Mouse (Mus musculus): ENCODE data around the gene Pbx1.
"Not testable (repeated sequence)": the region's sequence is repeated elsewhere in the genome, so short reads cannot be mapped to it uniquely, and the experiment has no call there.

The Pbx1 gene

GRCm38 (mm10) chr1:168432232-168432280 lies at the start of gene Pbx1:
Pbx1 (minus strand) TSS chr1:168432270.
- DNase-seq = not testable (repeated sequence)

DNA sequence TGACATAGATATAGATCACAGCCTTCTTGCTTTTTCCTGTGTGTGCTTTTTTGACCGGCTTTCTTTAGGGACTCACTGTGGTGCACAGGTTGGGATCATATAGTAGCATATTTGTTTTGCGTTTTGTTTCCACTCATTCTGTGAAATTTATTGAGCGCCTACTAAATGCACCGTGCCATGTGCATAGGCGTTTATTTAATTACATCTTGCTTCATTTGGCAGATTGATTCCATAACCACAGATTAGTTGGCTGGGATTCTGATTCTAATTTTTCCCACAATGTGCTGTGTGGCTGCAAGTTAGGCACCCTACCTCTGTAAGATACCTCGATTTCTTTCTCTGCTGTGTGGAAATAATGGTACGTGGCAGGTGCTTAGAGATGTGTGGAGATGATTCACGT lies 47.6 kb upstream of the Pbx1 start:
- DNase-seq = no peak

- DNase-seq = no peak
These were observed 46.8 kb upstream of the Pbx1 start for GRCm38 (mm10) chr1:168478829-168479228.

- peak; percentile 10 to 41 for DNase-seq
These were observed 44.8 kb upstream of the Pbx1 start for GRCm38 (mm10) chr1:168476917-168477316.

DNA sequence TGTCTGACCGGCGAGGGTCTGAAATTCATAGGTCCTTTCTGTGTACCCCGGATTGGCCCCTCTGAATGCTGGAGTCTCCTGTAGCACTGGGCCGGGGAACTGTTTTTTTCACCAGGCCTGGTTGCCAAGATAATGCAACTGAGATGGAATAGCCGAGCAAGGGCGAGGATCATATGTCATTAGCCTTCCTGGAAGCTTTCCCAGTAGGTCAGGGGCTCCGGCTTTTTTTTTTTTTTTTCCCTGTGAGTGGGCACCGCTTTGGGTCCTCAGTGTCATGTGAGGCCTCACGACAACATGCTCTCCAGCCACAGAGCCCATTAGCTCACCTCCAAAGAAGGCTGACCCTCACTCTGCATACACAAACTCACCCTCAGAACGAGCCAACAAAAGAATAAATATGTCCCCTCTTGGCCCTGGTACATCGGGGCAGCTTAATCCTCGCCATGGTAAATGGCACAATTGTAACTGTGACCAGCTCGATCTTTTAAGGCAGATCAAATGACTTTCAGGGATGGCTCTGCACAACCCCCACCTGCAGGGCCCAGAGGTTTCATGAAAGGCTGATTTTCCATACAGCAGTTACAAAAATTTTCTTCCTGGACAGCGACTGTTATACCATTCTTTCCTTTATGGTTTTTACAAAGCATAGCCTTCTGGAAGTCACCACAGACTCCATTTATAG lies 44.3 kb upstream of the Pbx1 start:
- DNase-seq = peak in 1 of 2 experiments; percentile 10

- peak; percentile 6 to 8 for DNase-seq
These were observed 43.6 kb upstream of the Pbx1 start for GRCm38 (mm10) chr1:168475579-168476208.

DNA sequence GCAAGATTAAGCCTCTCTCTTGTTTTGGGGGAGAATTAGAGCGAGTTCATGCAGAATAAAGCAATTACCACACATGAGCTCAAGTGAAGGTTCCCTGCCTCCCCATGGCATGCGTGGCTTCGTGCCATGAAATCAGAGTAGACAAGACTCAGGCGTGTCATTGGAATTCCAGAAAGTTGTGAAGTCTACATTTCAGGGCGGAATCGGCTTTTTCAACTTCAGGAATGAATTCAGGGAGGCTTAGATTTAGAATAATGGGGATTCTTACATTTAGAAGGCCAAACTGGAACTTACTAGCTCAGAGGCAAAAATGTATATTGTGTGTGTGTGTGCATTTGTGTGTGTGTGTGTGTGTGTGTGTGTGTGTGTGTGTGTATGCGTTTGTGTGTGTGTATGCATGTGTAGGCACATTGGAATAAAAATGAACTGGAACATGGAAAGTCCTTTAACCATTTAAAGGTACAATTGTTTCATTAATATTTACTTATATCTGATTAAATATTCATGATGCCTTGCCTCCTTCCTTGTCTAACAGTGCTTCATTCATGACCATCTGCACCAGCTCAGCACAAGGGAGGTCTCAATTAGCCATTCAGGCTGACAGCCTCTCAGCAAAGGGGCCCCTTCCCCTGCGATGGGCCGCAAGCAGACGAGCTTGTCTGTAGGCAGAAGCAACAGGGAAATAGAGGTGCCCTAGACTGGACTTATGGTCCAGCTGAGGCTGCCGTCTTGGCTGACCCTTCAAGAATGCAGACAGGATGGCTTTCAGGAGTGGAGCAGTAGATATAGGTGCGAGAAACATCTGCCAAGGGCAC lies 41.4 kb upstream of the Pbx1 start:
- DNase-seq = no peak

GRCm38 (mm10) chr1:168472545-168473254 lies 40.6 kb upstream of the Pbx1 start:
- no peak for DNase-seq

DNA sequence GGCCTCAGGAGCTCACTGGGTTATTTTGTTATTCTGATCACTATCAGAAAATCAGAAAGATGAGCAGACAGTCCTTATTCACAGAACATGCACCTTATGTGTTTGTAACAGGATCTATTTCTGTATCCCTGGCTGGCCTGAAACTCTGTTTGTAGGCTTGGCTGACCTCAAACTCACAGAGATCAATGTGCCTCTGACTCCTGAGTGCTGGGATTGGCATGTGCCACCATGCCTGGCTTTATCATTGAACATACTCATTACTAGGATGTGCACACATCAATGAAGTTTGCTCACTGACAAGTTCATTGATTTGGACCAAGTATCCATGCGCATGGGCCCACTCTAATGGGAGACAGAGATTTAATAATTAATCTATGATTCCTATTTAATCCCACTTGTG lies 27.4 kb upstream of the Pbx1 start:
- no peak for DNase-seq

DNA sequence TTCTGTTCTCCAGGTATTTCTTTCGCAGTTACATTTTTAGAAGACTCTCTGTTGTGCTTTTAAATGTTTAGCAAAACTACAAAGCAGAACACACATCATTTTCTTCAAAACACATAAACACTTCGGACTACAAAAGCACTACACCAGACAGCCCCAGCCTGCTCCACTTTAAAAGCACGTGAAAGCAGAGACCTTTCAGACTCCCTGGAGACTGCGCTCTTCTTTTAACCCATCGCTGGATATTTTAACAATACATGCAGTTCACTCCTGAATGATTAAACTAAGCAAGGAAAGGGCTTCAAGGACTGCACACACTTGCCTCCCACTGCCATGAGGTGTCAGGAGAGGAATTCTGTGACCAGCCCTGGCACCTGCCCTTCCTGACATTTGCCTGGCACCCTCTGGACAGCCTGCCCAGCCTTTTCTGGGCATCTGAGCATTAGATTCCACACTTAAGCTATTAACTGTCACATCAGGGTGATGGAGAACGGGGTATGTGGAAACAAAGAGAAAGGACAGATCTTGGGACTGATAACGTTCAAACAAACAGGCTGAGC lies 25.2 kb upstream of the Pbx1 start:
- no peak for DNase-seq

DNA sequence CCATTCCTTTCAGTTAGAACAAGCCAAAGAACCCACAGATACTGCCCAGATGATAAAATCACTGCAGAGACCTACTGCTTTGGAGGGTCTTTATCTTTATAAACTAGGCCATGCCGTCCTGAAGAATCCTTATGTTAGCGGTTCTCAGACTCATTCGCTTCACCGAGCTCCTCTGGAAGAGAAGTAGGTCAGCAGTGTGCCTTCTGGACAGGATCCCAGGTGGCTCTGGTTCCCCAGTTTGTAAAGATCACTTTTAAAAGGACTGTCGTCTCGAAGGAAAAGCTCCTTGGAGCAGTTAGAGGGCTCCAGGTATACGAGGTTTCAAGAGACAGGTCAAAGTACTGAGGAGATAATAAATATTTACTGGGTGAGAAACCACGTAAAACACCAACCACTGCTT lies 23.1 kb upstream of the Pbx1 start:
- DNase-seq = peak; percentile 18 to 36

DNA sequence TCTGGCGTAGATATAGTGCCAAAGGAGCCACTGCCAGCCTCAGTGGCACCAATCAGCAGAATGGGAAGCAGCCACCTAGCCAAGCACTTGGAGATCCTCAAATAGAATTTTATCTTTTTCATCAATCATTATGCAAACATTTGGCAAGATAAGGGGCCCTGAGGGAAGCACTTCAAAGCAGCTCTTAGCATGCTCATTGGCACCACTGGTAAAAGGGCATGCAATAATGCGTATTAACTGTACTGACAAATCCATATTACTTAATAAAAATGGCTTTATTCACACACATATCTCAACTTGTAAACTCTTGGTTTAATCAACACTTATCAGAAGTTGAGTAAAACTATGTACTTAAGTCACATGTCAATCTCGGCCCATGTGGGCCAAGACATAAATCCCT lies 1.6 kb upstream of the Pbx1 start:
- DNase-seq = no peak

GRCm38 (mm10) chr1:168432281-168432725 lies 233 bp upstream of the Pbx1 start:
- DNase-seq = peak; percentile 91 to 96

DNA sequence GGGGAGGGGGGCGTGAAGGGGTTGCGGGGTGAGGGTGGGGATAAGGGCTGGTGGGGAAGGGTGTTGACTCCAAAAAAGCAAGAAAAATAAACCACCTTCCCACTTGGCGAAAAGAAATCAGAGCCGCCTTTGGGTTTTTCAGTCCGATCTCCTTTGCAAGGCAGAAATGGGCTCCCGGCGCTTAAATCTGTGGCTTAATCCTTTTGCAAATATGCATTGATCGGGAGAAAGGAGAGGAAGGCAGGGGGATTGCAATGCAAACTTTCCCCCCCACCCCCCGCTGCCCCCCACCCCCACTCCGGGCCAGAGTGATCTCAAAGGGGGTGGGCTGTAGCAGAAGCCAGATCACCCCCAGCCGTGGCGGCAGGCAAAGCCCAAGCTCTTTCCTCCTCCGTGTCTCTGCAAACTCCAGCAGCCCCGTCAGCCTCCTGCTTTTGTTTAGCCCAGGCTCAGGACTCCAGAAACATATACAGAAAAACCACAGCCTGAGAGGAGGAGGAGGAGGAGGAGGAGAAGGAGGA lies 299 bp downstream of the Pbx1 start:
- DNase-seq = peak in 1 of 2 experiments; percentile 86

DNA sequence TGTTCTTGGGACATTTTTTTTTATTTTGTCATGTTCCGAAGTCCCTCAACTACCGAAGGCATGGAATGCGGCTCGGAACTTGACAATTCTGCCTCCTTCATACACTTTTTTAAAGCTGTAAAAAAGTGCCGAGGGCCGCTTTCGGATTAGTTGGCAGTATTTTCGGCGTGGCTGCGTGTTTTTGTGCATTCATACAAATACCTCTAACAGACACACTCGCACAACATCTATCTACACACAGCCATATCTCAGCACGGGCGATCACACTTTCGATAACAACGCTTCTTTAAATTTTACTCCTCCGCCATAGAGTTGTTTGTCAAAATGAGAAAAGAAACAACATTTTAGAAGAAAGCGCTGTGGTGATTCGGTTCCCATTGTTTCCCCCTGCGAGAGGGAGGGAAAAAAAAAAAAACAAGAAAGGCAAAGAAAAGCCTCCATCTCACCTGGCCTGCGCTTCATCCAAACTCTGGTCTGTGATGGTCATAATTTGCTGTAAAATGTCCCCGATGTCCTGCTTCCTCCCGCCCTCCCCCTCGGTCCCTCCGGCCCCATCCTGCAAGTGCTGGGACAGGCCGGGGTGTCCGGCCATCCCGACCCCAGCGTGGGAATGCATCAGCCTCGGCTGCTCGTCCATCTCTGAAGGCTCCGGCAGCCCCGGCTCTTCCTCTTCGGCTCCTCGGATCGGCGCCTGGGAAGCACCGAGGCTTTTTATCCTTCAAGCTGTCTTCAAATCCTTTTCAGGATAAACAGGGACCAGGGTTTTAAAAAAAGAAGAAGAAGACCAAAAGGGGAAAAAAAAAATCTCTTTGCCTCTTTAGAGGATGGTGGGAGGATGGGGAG lies 981 bp downstream of the Pbx1 start:
- peak; percentile 74 to 76 for DNase-seq

- DNase-seq = no peak
These were observed 2.0 kb downstream of the Pbx1 start for GRCm38 (mm10) chr1:168429856-168430644.

- peak in 1 of 2 experiments; percentile 17 for DNase-seq
These were observed 2.7 kb downstream of the Pbx1 start for GRCm38 (mm10) chr1:168429406-168429805.

- peak in 1 of 2 experiments; percentile 20 for DNase-seq
These were observed 3.8 kb downstream of the Pbx1 start for GRCm38 (mm10) chr1:168428255-168428654.

GRCm38 (mm10) chr1:168427596-168427995 lies 4.5 kb downstream of the Pbx1 start:
- no peak for DNase-seq

DNA sequence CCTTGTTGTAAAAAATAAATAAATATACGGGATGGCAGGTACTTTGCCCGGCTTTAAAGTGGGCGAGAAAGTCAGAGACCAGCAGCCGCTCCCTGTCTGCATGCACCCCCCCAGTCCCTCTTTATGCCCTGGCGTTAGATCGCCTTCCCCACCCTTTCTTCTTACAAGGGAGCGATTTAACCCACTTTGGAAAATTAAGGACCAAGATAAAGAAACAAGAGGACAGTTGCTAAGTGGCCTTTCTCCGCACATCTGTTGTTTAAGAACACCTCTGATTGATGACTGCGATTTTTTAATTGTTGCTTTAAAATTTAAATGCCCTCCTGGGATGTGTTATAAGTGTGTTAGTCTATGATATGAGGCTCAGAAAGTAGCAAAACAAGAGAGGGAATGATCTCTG lies 5.2 kb downstream of the Pbx1 start:
- DNase-seq = no peak

GRCm38 (mm10) chr1:168426281-168426680 lies 5.8 kb downstream of the Pbx1 start:
- no peak for DNase-seq

Data from cerebellum, postnatal 25 days (tissue).